Mouse (Mus musculus) layer of hippocampus, adult 11-12 months (tissue): ENCODE data around the gene Serpinh1.

Experiments used
- DNase-seq: peaks from one replicate; pipeline ENCODE4 v3.0.0; 2022; ENCODE audit warnings: low spot score

Gene Serpinh1

DNA sequence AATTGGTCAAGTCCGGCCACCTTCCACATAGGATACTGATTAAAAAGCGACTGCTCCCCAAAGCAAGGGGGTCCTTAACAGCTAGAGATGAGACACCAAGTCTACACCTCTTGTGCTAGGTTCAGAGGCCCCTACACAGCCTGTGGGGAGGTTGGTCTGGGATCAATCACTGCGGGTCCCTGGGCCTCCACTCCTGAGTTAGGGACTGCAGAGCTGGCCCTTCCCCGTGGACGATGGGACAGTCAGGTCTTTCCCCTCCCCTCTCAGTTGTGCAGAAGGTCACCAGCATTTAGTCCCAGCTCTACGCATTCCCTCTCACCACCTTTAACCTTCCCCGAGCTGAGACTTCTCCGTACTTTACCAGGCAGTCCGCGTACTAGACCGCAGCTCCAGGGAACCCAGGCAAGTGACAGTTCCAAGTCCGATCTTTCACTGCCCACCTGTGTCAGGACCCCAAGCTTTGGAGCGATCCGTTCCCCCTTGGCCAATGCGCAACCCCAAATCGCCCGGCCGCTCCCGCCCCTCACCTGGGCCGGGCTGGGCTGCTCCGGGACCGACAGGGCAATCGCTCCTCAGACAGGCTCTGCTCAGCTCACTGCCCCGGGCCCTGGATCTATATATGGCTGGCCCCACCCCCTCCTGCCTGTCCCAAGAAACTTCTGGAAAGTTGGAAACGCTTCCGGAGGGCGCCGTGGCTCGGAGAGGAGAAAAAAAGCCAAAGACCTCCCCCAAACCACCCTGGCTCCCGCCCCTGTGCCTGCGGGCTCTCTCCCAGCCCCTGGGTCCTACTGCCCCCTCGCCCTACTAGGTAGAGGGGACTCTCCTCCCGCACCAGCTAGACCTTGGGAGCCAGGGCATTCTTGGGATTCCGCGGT, at the start of gene Serpinh1:
TSS of gene Serpinh1 (minus strand) at position 714 of the 875 bp plus-strand sequence.
- no peak for DNase-seq

DNA sequence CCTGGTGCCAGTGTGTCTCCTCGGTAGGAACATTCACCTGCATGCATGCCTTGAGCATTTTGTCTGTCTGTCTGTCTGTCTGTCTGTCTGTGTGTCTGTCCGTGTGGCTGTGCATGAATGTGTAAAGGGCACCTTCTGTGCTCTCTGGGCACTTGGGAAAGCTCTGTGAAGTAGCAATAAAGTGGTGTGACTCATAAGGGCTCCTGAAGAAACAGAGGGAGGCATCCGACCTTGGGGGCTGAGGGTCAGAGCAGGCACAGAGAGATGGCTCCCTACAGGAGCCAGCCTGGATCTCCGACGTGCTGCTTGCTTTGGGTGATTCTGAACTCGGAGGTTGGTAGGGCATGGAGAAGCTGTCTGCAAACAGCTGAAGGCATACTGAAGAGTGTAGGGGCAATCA, 49.4 kb upstream of the Serpinh1 start:
- DNase-seq: no peak

- no peak for DNase-seq
Measured at GRCm38 (mm10) chr7:99401373-99401772, 48.3 kb upstream of the Serpinh1 start.

DNA sequence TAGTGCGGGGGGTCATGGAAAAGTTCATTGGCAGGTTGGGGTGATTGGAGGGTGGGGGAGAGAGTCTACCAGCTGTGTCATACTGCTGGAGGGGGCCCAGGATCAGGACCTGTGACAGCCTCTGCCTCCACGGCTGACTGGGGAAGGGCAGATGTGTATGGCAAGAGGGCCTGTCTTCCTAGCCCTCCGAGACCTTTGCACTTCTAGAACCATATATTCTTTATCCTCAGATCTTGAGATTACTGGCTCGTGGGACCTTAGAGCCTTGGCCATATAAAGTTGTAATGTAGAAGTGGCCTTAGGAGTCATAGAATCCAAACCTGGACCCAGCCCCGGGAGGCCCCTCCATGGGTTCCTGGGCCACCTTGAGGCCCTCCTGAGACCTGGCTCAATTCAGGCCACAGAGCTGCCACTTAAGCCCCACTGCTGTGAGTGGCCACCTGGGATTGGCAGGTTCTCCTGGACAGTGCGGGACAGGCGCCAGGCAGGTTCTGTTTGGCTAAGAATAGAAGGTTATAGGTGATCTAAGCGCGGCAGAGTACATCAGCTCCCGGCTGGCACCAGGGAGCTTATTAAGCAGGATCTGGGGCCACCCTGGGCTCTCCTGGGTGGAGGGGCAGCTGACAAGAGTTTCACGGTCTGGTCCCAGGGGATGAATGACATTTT, 44.1 kb upstream of the Serpinh1 start:
- DNase-seq: no peak

- no peak for DNase-seq
Measured at GRCm38 (mm10) chr7:99395908-99396616, 43.0 kb upstream of the Serpinh1 start.

GRCm38 (mm10) chr7:99395385-99395784, 42.3 kb upstream of the Serpinh1 start:
- DNase-seq: no peak

- peak; percentile 34 for DNase-seq
Measured at GRCm38 (mm10) chr7:99393711-99394325, 40.8 kb upstream of the Serpinh1 start.

DNA sequence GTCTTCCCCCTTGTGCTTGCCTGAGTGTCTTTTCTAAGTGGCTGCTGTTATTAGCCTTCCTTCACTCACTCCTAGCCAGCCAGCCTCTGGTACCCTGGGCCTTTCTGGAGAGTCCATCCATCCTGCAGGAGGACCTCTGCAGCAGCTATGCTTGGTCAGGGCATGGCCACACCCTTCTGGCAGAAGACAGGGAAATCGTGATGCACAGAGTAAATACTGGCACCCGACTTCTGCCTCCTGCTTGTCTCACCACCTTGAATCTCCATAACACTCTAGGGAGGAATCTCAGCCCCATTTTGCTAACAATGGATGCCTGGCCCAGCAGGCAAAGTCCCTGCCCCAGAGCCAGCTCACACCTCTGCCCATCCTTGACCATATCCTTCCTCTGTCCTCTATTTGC, 39.7 kb upstream of the Serpinh1 start:
- DNase-seq: no peak

- DNase-seq: no peak
Measured at GRCm38 (mm10) chr7:99390559-99390958, 37.5 kb upstream of the Serpinh1 start.

DNA sequence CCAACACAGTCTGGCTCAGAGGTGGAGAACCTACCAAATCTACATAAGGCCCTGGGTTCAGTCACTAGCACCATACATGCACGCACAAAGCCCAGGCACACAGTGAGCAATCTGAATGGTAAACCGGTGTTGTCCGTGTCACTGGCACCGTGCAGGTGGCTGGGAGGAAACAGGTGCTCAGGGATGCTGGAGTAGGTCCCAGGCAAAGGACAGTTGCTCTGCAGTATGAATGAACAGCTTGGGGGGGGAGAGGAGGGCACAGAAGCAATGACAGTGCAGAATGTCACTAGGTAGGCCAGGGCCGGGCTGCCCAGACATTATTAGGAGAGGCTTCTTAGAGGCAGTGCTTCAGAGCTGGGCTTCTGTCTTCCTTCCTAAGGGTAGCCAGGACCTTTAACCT, 34.3 kb upstream of the Serpinh1 start:
- DNase-seq: no peak

DNA sequence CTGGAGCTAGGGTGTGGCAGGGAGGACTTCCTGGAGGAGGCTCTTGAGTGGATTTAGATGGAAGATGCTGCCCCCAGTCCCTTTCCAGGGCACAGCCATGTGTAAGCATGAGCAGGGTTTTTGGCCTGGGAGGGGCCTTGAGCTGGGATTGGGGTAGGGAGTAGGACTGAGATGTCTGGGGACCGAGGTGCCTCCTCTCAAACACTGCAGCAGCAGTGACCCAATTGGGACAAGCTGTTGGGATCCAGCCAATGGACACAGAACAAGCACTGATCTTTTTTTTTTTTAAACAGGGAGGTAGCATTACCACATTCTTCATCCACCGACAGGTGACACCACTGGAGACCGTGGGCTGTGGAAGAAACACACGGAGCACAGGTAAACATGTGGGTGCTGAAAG, 33.8 kb upstream of the Serpinh1 start:
- no peak for DNase-seq

GRCm38 (mm10) chr7:99386030-99386429, 33.0 kb upstream of the Serpinh1 start:
- DNase-seq: no peak

DNA sequence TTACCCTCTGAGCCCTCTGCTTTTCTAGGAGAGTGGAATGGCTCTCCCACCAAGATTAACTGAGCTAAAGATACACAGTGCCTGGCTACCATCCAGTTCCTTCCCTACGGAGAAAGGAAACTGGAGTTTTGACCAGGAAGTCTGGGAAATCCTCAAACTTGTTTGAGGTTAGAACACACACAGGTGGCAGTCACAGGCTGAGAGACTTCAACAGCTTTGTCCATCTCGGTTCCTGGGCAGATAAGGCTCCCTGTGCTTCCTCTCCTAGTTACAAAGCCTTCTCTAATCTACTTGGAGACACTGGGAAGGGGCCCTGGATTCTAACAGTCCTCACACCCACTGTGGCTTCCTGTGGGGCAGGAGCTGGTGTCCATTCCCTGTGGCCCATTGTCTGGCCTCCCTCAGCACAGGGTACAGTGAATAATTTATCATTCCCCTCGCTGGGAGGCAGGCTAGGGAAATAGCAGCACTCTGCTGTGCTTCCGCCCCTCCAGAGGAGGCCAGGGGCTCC, 31.1 kb upstream of the Serpinh1 start:
- DNase-seq: no peak

GRCm38 (mm10) chr7:99383246-99383645, 30.2 kb upstream of the Serpinh1 start:
- no peak for DNase-seq

DNA sequence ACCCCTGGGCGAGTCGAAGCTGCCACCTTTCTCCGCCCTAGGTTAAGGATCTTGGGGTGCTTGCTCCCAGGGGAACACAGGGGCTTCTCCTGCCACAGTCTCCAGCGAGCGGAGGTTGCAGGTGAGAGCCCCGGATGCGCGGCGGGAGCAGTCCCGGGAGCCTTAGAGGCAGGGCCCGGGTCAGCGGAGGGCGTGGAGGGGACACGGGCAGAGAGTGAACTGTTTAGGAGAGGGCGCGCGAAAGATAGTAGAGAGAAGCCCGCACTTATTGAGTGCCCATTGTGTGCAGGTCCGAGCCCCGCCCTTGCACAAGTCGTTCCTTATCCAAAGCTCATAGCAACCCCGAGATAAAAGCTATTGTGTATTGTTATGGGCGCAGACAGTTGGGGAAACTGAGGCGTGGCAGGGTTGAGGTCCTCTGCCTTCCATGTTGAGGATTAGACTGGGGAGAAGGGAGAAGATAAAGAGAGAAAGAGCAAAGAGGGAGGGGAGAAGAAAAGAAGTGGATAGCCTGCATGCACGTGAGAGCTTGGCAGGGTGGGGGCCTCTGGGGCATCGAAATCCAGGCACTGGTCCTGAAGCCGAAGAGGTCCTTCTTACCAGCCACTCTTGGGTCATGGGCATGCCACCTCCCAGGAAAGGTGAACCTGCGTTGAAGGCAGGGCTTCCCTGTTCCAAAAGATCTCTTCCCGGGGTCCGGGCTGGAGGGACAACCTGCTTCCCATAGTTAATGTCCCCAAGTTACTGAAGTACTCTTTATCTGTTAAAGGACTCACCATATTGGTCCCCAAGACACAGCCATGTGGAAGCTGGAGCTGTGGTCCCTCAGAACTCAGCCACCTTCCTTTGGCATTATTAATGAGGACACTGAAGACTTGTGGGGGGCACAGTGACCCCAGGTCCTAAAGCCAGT, 29.3 kb upstream of the Serpinh1 start:
- no peak for DNase-seq

DNA sequence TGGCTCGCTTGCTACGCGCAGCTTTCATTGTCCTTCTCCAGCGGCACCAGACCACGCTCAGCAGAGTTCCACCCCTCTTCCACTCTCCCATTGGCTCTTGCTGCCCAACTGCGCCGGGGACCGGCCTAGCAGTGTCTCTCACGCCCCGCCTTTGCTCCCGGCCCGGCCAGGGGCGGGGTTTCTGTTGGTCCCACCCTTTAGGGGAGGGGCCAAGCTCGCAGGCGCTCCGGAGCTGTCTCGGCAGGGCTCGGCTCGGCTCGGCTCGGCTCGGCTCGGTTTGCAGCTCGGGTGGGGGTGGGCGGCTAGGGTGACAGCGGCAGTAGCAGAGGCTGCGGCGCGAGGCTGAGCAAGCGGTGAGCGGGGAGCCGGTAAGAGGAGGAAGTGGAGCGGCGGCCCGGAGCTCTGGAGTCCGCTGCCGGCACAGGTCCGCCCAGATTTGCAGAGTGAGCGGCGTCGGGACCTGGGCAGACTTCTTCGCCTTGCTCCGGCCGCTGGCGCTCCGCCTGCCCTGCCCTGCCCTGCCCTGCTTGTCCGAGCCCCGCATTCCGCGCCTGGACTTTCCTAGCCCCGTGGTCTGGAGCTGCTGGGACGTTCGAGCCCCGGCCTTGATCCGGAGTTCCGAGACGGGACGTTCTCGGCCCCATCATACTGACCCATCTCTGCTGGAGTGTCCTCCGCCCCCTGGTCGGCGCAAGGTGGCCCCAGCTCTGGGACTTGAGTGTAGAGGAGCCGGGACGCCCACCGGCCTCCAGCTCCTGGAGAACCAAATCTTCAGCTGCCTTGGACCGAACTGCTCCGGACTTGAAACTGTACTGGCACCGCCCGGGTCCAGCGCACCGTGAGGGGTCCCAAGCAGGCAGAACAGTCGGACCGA, 28.4 kb upstream of the Serpinh1 start, which contains the start of gene Gdpd5:
TSS of gene Gdpd5 (plus strand) at position 201 of the 874 bp plus-strand sequence.
- peak; percentile 98 for DNase-seq

DNA sequence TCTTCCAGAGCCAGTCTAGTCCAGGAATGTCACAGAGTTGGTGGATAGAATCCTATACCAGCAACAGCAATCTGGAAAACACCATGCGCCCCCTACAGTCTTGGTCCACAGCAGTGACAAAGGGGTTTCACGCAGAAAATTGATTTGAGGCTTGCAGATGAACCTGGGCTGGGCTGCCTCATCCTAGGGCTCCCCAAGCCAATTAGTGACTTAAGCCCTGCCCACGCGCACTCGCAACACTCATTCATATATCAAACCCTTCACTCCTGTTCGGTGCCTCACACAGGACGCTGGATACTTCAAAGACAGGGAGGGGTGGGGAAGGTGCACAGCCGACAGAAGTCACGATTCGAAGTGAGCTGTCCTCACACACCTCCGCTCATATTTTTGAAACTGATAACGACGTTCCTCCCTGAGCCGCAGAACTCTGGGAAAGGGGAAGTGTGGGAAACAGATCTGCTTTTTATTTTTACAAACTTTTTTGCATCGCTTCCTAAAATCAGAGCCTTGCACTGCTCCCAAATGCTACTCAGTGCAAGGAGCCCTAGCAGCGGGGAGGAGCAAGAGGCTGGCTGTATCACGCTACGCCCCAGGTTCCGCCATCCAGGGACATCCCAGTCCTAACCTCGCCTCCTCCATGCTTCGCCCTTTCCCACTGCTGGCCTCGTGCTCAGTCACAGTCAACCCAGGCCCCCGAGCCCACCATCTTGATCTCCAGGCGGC, 27.6 kb upstream of the Serpinh1 start:
- DNase-seq: no peak

- no peak for DNase-seq
Measured at GRCm38 (mm10) chr7:99378870-99379269, 25.8 kb upstream of the Serpinh1 start.

DNA sequence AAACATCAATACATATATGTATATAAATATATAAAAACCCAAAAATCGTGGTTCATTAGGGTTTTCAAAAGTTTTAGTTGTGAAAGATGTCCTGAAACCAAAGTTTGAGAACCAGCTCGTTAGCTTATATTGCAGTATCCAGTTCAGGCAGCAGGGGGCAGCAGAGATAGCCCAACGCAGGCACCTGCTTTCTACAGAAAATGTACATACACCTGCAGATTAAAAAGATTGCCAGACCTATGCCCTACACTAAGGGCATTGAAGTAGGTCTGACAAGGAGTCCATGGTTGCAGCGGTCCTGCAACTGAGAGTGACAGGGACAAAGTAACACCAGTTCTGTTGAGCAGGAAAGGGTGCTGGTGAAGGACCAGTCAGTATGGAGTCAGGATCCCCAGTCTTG, 22.4 kb upstream of the Serpinh1 start:
- peak; percentile 78 for DNase-seq
